Mouse (Mus musculus) CH12.LX (cell line): ENCODE measurements around the gene Gatd1. TPM values are rescaled to one million over a fixed set of nuclear protein-coding genes. Genes with fewer than 3 reads are reported as not detected.
"Not testable (repeated sequence)": the region's sequence is repeated elsewhere in the genome, so short reads cannot be mapped to it uniquely, and the experiment has no call there.

Experiments used
- DNase-seq: peaks from one replicate; pipeline ENCODE4 v3.0.0-alpha.2; 2013; ENCODE audit errors: extremely low read depth
- H3K27ac ChIP-seq: 2 replicates; pipeline ENCODE4 v1.5.1; 2012; ENCODE audit warnings: low read depth, mild to moderate bottlenecking, control low read depth, moderate library complexity; ENCODE audit not compliant: insufficient read depth
- H3K27me3 ChIP-seq: replicated peaks from 2 replicates; pipeline ENCODE3; 2012; ENCODE audit warnings: inconsistent platforms
- H3K36me3 ChIP-seq, 2 experiments: replicated peaks in 1 of 2; 2 replicates each; pipeline versions ENCODE3 to v1.6.1; 2012; ENCODE audit warnings: inconsistent platforms in 1 of 2, low read length in 1 of 2, mild to moderate bottlenecking in 1 of 2, mixed read lengths in 1 of 2, moderate library complexity in 1 of 2; ENCODE audit not compliant: control insufficient read depth in 1 of 2, insufficient read depth in 1 of 2
- H3K4me1 ChIP-seq, 2 experiments: 2 replicates each; pipeline ENCODE4 v1.6.1; 2012; ENCODE audit warnings: inconsistent platforms in 1 of 2, moderate library complexity in 1 of 2; ENCODE audit not compliant: insufficient read depth in 2 of 2, control insufficient read depth in 1 of 2
- H3K4me2 ChIP-seq: 2 replicates; pipeline ENCODE4 v1.6.1; 2012; ENCODE audit warnings: low read depth, mild to moderate bottlenecking, control low read depth; ENCODE audit not compliant: poor library complexity, insufficient read depth, severe bottlenecking
- H3K4me3 ChIP-seq, 3 experiments: fragments of 150-350 bp in 1 of 3; sonication (generic) in 1 of 3; replicated peaks in 1 of 3; 2 replicates each; pipeline versions ENCODE3 to v1.5.1; 2011 to 2012; ENCODE audit warnings: low read depth in 2 of 3, low read length in 2 of 3, mild to moderate bottlenecking in 2 of 3, moderate library complexity in 2 of 3, control low read depth in 1 of 3, improper control_type of control experiment in 1 of 3, inconsistent platforms in 1 of 3, mixed read lengths in 1 of 3; ENCODE audit not compliant: poor library complexity in 1 of 3
- H3K79me2 ChIP-seq: replicated peaks from 2 replicates; pipeline ENCODE4 v1.6.1; 2012; ENCODE audit warnings: mild to moderate bottlenecking, moderate library complexity; ENCODE audit not compliant: control insufficient read depth, poor library complexity, insufficient read depth, severe bottlenecking; ENCODE audit errors: extremely low read depth
- H3K9ac ChIP-seq: 2 replicates; pipeline ENCODE4 v1.6.1; 2012; ENCODE audit warnings: low read depth, mild to moderate bottlenecking, control low read depth, moderate library complexity; ENCODE audit not compliant: insufficient read depth
- H3K9me3 ChIP-seq: replicated peaks from 2 replicates; pipeline ENCODE3; 2012; ENCODE audit warnings: low read length, inconsistent platforms, mixed read lengths
- CHD1 ChIP-seq: IDR thresholded peaks from 2 replicates; pipeline ENCODE4 v1.6.1; 2012; ENCODE audit warnings: low read depth, low read length, improper control_type of control experiment, inconsistent platforms
- CHD2 ChIP-seq: IDR thresholded peaks from 2 replicates; pipeline ENCODE4 v1.6.1; 2011; ENCODE audit warnings: low read length, improper control_type of control experiment
- CTCF ChIP-seq, 2 experiments: IDR thresholded peaks in 1 of 2; conservative IDR thresholded peaks in 1 of 2; 2 replicates each; pipeline ENCODE4 v1.5.1; 2011 to 2012; ENCODE audit warnings: low read depth in 2 of 2, low read length in 2 of 2, improper control_type of control experiment in 1 of 2, inconsistent platforms in 1 of 2, mild to moderate bottlenecking in 1 of 2, moderate library complexity in 1 of 2
- E2F4 ChIP-seq: IDR thresholded peaks from 2 replicates; pipeline ENCODE4 v1.6.1; 2011; ENCODE audit warnings: low read depth, low read length, improper control_type of control experiment; ENCODE audit not compliant: insufficient replicate concordance
- ELF1 ChIP-seq: IDR thresholded peaks from 2 replicates; pipeline ENCODE4 v1.6.1; 2014; ENCODE audit warnings: low read depth, mild to moderate bottlenecking, inconsistent platforms, low read length, improper control_type of control experiment
- EP300 ChIP-seq: IDR thresholded peaks from 2 replicates; pipeline ENCODE4 v1.6.1; 2011; ENCODE audit warnings: low read length, improper control_type of control experiment
- ETS1 ChIP-seq: conservative IDR thresholded peaks from 2 replicates; pipeline ENCODE4 v1.6.1; 2012; ENCODE audit warnings: low read depth, mild to moderate bottlenecking, inconsistent platforms, low read length, improper control_type of control experiment, moderate library complexity
- GABPA ChIP-seq: IDR thresholded peaks from 2 replicates; pipeline ENCODE4 v1.6.1; 2012; ENCODE audit warnings: low read depth, low read length, improper control_type of control experiment, inconsistent platforms; ENCODE audit not compliant: insufficient replicate concordance
- IRF4 ChIP-seq: IDR thresholded peaks from 2 replicates; pipeline ENCODE4 v1.6.1; 2014; ENCODE audit warnings: low read depth, mild to moderate bottlenecking, inconsistent platforms, low read length, improper control_type of control experiment
- JUND ChIP-seq: conservative IDR thresholded peaks from 2 replicates; pipeline ENCODE4 v1.6.1; 2011; ENCODE audit warnings: low read depth, low read length, improper control_type of control experiment
- KAT2A ChIP-seq: IDR thresholded peaks from 2 replicates; pipeline ENCODE4 v1.6.1; 2012; ENCODE audit warnings: low read length, improper control_type of control experiment, inconsistent platforms; ENCODE audit not compliant: insufficient replicate concordance
- MEF2A ChIP-seq: IDR thresholded peaks from 2 replicates; pipeline ENCODE4 v1.6.1; 2014; ENCODE audit warnings: low read depth, mild to moderate bottlenecking, inconsistent platforms, low read length, improper control_type of control experiment, borderline replicate concordance
- MXI1 ChIP-seq: IDR thresholded peaks from 2 replicates; pipeline ENCODE4 v1.6.1; 2011; ENCODE audit warnings: mild to moderate bottlenecking, low read depth, low read length, improper control_type of control experiment
- MYC ChIP-seq: IDR thresholded peaks from 2 replicates; pipeline ENCODE4 v1.6.1; 2011; ENCODE audit warnings: low read depth, mild to moderate bottlenecking, improper control_type of control experiment, low read length
- NELFE ChIP-seq: IDR thresholded peaks from 2 replicates; pipeline ENCODE4 v1.6.1; 2011; ENCODE audit warnings: low read depth, low read length, improper control_type of control experiment
- NRF1 ChIP-seq: IDR thresholded peaks from 2 replicates; pipeline ENCODE4 v1.6.1; 2014; ENCODE audit warnings: low read depth, mild to moderate bottlenecking, inconsistent platforms, low read length, improper control_type of control experiment, moderate library complexity
- PAX5 ChIP-seq: IDR thresholded peaks from 2 replicates; pipeline ENCODE4 v1.6.1; 2012; ENCODE audit warnings: low read length, inconsistent platforms, mixed read lengths
- RAD21 ChIP-seq: IDR thresholded peaks from 2 replicates; pipeline ENCODE4 v1.6.1; 2011; ENCODE audit warnings: low read depth, mild to moderate bottlenecking, low read length, improper control_type of control experiment, moderate library complexity
- RCOR1 ChIP-seq: conservative IDR thresholded peaks from 2 replicates; pipeline ENCODE4 v1.6.1; 2012; ENCODE audit warnings: low read depth, mild to moderate bottlenecking, inconsistent platforms, low read length, improper control_type of control experiment
- SMC3 ChIP-seq: IDR thresholded peaks from 2 replicates; pipeline ENCODE4 v1.6.1; 2011; ENCODE audit warnings: low read depth, low read length, improper control_type of control experiment
- TBP ChIP-seq: conservative IDR thresholded peaks from 2 replicates; pipeline ENCODE4 v1.6.1; 2011; ENCODE audit warnings: low read depth, low read length, improper control_type of control experiment
- TCF12 ChIP-seq: IDR thresholded peaks from 2 replicates; pipeline ENCODE4 v1.6.1; 2014; ENCODE audit warnings: low read depth, mild to moderate bottlenecking, inconsistent platforms, low read length, improper control_type of control experiment
- UBTF ChIP-seq: IDR thresholded peaks from 2 replicates; pipeline ENCODE4 v1.6.1; 2012; ENCODE audit warnings: low read depth, mild to moderate bottlenecking, inconsistent platforms, low read length, improper control_type of control experiment, moderate library complexity
- USF1 ChIP-seq: IDR thresholded peaks from 2 replicates; pipeline ENCODE4 v1.6.1; 2014; ENCODE audit warnings: low read depth, mild to moderate bottlenecking, inconsistent platforms, low read length, improper control_type of control experiment
- USF2 ChIP-seq: conservative IDR thresholded peaks from 2 replicates; pipeline ENCODE4 v1.6.1; 2011; ENCODE audit warnings: low read depth, low read length, improper control_type of control experiment
- ZC3H11A ChIP-seq: IDR thresholded peaks from 2 replicates; pipeline ENCODE4 v1.6.1; 2012; ENCODE audit warnings: low read depth, mild to moderate bottlenecking, inconsistent platforms, low read length, improper control_type of control experiment
- ZKSCAN1 ChIP-seq: IDR thresholded peaks from 2 replicates; pipeline ENCODE4 v1.6.1; 2012; ENCODE audit warnings: low read depth, inconsistent platforms, low read length, improper control_type of control experiment, borderline replicate concordance
- ZMIZ1 ChIP-seq: IDR thresholded peaks from 2 replicates; pipeline ENCODE4 v1.6.1; 2012; ENCODE audit warnings: low read depth, mild to moderate bottlenecking, inconsistent platforms, low read length, improper control_type of control experiment
- dilution Hi-C: fragments of 300-500 bp; cut with MboI; formaldehyde crosslinking; loops from 2 replicates; pipeline ENCODE4 v1.14.3; 2020; ENCODE audit warnings: low sequenced_read_pairs; ENCODE audit not compliant: extremely low pct_unique_long_range_greater_than_20kb, extremely low pct_ligation_motif_present
- in situ Hi-C: fragments of 300-500 bp; cut with MboI; formaldehyde crosslinking; loops from 3 replicates; pipeline ENCODE4 v1.14.3; 2019; ENCODE audit warnings: low sequenced_read_pairs, low pct_ligation_motif_present, low pct_unique_long_range_greater_than_20kb, mixed read lengths
- polyA plus RNA-seq: library from polyadenylated mRNA; unstranded; fragments of >175 nt; gene quantifications from 2 replicates; pipeline ENCODE4 v1.2.1, GENCODE M21; 2012; ENCODE audit warnings: low read depth; ENCODE audit not compliant: insufficient read length
- total RNA-seq, 2 experiments: library from RNA; depleted of rRNA; stranded (reverse); fragments of 300-350 nt in 1 of 2; fragments of >200 nt in 1 of 2; gene quantifications; 2 replicates each; pipeline ENCODE4 v1.2.3; 2012 to 2014

The Gatd1 gene
- total and polyA plus RNA-seq, 3 experiments: 21.2 to 31.4 (median 29.6) TPM

DNA sequence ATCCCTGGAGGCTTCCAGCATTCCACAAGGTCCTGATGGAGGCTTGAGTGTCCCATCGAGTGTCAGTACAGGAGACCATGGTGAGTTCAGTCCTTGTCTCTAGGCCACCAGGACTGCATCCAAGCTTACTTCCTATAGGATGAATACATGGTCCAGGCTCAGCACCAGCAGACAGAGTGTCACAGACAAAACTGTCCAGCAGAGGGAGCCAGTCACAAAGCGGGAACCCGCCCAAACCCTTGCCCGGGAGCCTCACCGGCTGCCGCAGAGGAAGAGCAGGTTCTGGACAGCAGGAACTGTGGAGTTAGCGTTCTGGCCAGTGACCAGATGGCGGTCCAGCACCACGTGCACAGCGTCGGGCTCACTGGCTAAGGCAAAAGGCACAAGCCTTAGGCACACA lies 5.1 kb downstream of the Gatd1 start:
- H3K27ac ChIP-seq: no peak overlapping the region
- in situ Hi-C loops: no loop called here
- dilution Hi-C loops: no loop called here
- H3K36me3 ChIP-seq: peaks cover 28 to 55% of the 10 kb centered on the region in 2 experiments
- H3K9ac ChIP-seq: no peak overlapping the region
- no peaks in the 10 kb centered on the region for H3K27me3 ChIP-seq
- H3K4me1 ChIP-seq: peaks cover 5 to 16% of the 10 kb centered on the region in 2 experiments
- TF ChIP-seq TCF12 (no peak), NRF1 (no peak), ETS1 (no peak), EP300 (no peak), KAT2A (no peak), USF2 (no peak), SMC3 (peak; percentile 92), RAD21 (peak; percentile 83), ZKSCAN1 (no peak), RCOR1 (no peak), TBP (no peak), MXI1 (no peak), ELF1 (peak; percentile 32; the same call in 1 of the 2 replicates), CTCF (conservative IDR thresholded peaks at IDR 0.05 in 1 of 2, IDR thresholded peaks at IDR 0.05 in 1 of 2; ENCODE audit: low read depth in 2 of 2, low read length in 2 of 2) (peak; percentile 57 to 92; a peak in 3 of 4 replicates), CHD1 (no peak), MEF2A (no peak), IRF4 (0 out of 2 replicates have a peak, but pooled peaks have one; percentile 33), USF1 (no peak), PAX5 (no peak), GABPA (no peak), NELFE (no peak; the same call in 1 of the 2 replicates), MYC (0 out of 2 replicates have a peak, but pooled peaks have one; percentile 29), CHD2 (no peak), UBTF (no peak), ZMIZ1 (no peak), JUND (no peak), E2F4 (peak; percentile 73; the same call in 1 of the 2 replicates), ZC3H11A (peak; percentile 44)
- TF ChIP-seq, all 38 proteins: peak for 8
- Histone ChIP-seq H3K79me2 (no peaks in the 10 kb centered on the region), H3K9me3 (no peaks in the 10 kb centered on the region), H3K4me2 (no peak overlapping the region), H3K4me3 (no peak overlapping the region)
- peak; percentile 77 for DNase-seq

GRCm38 (mm10) chr7:141407670-141408069 lies 6.3 kb downstream of the Gatd1 start:
- H3K36me3 ChIP-seq: peaks cover 31 to 64% of the 10 kb centered on the region in 2 experiments
- H3K9me3 ChIP-seq, H3K9ac ChIP-seq, H3K79me2 ChIP-seq, H3K4me1 ChIP-seq, DNase-seq, in situ Hi-C loops, H3K27me3 ChIP-seq, H3K4me3 ChIP-seq, H3K27ac ChIP-seq, dilution Hi-C loops, H3K4me2 ChIP-seq: not testable (repeated sequence)
